Mouse (Mus musculus) adrenal gland, postnatal 10 days (tissue): ENCODE results near the gene Hlcs. TPM values are rescaled to one million over a fixed set of nuclear protein-coding genes. Genes with fewer than 3 reads are reported as not detected.

Experiments
- DNase-seq: peaks from one replicate; pipeline ENCODE4 v3.0.0; 2021; ENCODE audit warnings: mixed read lengths
- total RNA-seq, 2 experiments: library from RNA; stranded (reverse); gene quantifications; 2 replicates each; pipeline ENCODE4 v1.2.3; 2021

Gene Hlcs
- total RNA-seq, 2 experiments from 2014 or later = 11.9 to 13.5 TPM

GRCm38 (mm10) chr16:94327781-94328711, 14.7 kb upstream of the Hlcs start, which contains the start of gene Ripply3:
TSS of gene Ripply3 (plus strand) at chr16:94328420.
- DNase-seq = peak; percentile 70

- DNase-seq = no peak
These were observed 12.6 kb upstream of the Hlcs start for GRCm38 (mm10) chr16:94326008-94326407.

GRCm38 (mm10) chr16:94323681-94324080, 10.3 kb upstream of the Hlcs start:
- DNase-seq = no peak

- DNase-seq = no peak
These were observed 6.9 kb upstream of the Hlcs start for GRCm38 (mm10) chr16:94320223-94320622.

GRCm38 (mm10) chr16:94317752-94318151, 4.4 kb upstream of the Hlcs start:
- DNase-seq = peak; percentile 44

- no peak for DNase-seq
These were observed 1.8 kb upstream of the Hlcs start for GRCm38 (mm10) chr16:94315215-94315614.

- no peak for DNase-seq
These were observed 1.3 kb upstream of the Hlcs start for GRCm38 (mm10) chr16:94314626-94315025.

GRCm38 (mm10) chr16:94312663-94313228, 625 bp downstream of the Hlcs start:
- DNase-seq = peak; percentile 84

- DNase-seq = no peak
These were observed 1.4 kb downstream of the Hlcs start for GRCm38 (mm10) chr16:94311931-94312330.

- no peak for DNase-seq
These were observed 2.0 kb downstream of the Hlcs start for GRCm38 (mm10) chr16:94311416-94311815.

- DNase-seq = peak; percentile 45
These were observed 4.3 kb downstream of the Hlcs start for GRCm38 (mm10) chr16:94309025-94309424.

GRCm38 (mm10) chr16:94307942-94308341, 5.4 kb downstream of the Hlcs start:
- no peak for DNase-seq

GRCm38 (mm10) chr16:94307526-94307925, 5.8 kb downstream of the Hlcs start:
- peak; percentile 31 for DNase-seq

GRCm38 (mm10) chr16:94303203-94303535, 10.2 kb downstream of the Hlcs start:
- no peak for DNase-seq

GRCm38 (mm10) chr16:94302274-94303202, 10.8 kb downstream of the Hlcs start:
- peak; percentile 47 for DNase-seq

- no peak for DNase-seq
These were observed 11.7 kb downstream of the Hlcs start for GRCm38 (mm10) chr16:94301696-94302095.

GRCm38 (mm10) chr16:94301194-94301593, 12.2 kb downstream of the Hlcs start:
- DNase-seq = no peak

- no peak for DNase-seq
These were observed 14.2 kb downstream of the Hlcs start for GRCm38 (mm10) chr16:94299210-94299609.

GRCm38 (mm10) chr16:94298081-94298480, 15.3 kb downstream of the Hlcs start:
- DNase-seq = no peak

GRCm38 (mm10) chr16:94291141-94291540, 22.2 kb downstream of the Hlcs start:
- DNase-seq = no peak

GRCm38 (mm10) chr16:94290073-94290999, 23.0 kb downstream of the Hlcs start:
- peak; percentile 89 for DNase-seq
